Mouse (Mus musculus): ENCODE data around the gene Urgcp. TPM values are rescaled to one million over a fixed set of nuclear protein-coding genes. Genes with fewer than 3 reads are reported as not detected.

The Urgcp gene
- total RNA-seq, 2 experiments from 2014 or later: 56.7 to 68.6 TPM

DNA sequence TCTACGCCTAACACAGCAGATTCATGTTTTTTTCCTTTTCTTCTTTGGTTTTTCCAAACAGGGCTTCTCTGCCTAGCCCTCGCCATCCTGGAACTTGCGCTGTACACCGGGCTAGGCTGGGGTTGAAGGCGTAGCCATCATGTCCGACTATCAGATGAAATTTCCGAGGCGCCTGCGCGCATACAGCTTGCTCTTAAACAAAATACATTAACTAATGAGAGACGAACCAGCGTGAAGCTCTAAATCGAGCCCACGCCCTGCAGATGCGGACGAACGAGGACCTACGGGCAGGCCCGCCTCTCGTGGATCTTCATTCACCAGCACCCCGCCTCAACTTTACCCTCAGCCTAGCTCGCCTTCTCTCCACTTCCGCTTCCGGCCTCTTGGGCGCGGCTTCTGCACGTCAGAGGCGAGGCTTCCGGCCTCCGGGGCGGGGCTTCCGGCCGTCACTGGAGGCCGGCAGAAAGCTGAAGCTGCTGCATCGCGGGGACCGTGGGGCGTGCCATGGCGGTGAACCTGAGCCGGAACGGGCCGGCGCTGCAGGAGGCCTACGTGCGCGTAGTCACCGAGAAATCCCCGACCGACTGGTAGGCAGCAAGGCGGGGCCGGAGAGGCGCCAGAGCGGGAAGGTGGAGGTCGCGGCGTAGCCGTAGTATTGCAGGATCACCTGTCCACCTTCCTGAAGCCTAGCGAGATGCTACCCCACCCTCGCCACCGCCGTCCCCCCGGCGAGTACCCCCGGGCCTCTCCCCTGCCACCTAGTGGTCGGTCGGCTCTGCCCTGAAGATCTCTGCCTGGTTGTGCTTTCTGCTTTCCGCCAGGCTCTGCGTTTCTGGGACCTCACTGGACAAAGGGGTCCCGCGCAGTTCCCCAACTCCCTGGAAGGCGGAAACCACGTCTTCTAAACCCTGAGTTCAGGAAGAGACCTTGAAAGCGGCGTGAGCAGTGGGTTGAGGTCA lies 26.2 kb upstream of the Urgcp start, which contains the start of gene Dbnl:
Dbnl (plus strand) TSS at position 433 of the 959 bp plus-strand sequence.
- DNase-seq (ENCODE audit: low spot score): peak; percentile 94
- intact Hi-C loops (cut with DNase I): loop anchor here (2.0 to 5.0 kb wide), 3 partner anchors 28 to 99 kb away; partner anchors contain the start of gene Polm

DNA sequence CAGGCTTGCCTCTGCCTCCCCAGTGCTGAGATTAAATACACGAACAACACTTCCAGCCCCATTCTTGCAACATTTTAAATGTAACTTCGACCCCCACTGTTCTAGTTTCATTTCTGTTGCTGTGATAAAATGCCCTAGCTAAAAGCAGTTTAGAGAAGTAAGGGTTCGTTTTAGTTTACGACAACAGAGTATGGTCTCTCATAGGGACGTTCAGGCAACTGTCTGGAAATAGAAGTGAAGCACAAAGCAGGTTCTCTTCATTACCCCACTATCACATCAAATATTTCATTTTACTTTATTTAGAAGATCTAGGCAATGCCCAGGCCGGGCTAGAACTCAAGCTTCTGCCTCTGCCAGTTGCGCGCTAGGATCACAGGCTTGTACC lies 25.5 kb upstream of the Urgcp start:
- no peak for DNase-seq (ENCODE audit: low spot score)
- intact Hi-C loops (cut with DNase I): loop anchor here (2.0 to 5.0 kb wide), 3 partner anchors 27 to 100 kb away; partner anchors contain the start of gene Polm

DNA sequence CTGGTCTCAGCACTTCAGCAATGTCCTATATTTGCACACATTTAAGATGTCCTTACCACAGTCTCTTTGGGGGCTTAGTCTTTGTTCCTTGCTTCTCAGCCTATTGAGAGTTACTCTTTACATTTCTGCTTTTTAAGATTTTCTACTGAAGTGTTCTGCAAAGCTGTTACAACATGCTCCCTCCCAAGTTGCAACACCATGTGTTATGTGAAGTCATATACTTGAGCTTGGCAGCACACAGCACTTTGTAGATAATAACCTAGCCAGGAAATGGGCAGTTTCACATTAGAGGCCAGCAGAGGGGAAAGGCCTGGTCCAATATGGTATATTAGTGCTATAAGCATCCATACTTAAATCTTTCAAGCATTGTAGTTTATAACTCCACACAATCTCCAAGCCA lies 23.6 kb upstream of the Urgcp start:
- intact Hi-C loops (cut with DNase I): loop anchor here (5.0 kb wide), 2 partner anchors 52 to 102 kb away; partner anchors contain the start of gene Polm
- no peak for DNase-seq (ENCODE audit: low spot score)

DNA sequence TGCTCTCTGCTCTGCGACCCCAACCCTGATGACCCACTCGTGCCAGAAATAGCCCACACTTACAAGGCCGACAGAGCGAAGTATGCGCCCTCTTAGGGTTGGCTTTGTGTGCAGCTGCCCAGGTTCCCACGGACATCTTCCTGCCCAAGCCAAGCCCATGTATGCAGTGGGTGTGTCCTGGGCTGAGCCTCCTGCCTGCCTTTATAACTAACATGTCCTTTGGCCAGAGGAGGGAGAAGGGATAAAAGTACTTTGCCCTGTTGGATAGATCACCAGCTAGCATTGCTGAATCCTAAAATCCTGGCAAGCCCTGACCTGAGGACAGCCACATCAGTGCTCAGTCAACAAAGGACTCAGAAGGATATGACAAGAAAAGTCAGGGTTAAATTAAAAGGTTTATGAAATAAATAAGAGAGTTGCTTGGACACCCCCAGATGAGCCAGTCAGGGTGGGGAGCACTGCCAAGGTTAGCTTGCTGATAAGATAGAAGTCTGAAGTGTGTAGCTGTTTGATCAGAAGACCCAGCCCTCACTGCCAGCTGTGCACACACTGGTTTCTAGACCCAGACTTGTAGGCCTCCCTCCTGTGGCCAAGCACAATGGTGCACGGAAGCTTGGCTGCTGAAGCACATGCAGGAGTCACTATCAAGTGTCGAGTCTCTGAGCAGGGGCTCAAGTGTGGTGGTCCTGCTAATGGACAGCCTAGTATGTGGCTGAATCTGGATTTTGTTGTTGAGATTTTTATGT lies 20.2 kb upstream of the Urgcp start:
- intact Hi-C loops (cut with DNase I): no loop called here
- DNase-seq (ENCODE audit: low spot score): no peak

DNA sequence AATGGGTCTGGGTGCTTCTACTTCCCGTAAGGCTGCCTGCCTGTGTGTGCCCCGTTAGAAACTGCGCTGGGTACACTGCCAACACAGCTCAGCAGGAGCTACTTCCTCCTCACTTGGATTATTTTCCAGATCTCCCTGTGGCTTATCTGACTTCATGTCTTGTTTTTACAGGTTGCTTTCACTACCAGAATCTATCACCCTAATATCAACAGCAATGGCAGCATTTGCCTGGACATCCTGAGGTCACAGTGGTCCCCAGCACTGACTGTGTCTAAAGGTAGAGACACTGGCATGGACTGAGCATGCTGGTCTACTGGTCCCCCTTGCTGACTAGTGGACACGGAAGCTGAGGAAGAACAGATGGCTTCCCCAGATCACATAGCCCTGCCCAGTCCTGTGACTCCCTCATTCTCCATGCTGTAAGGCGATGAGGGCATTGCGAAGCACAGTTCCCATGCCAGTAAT lies 17.9 kb upstream of the Urgcp start:
- intact Hi-C loops (cut with DNase I): no loop called here
- DNase-seq (ENCODE audit: low spot score): no peak

DNA sequence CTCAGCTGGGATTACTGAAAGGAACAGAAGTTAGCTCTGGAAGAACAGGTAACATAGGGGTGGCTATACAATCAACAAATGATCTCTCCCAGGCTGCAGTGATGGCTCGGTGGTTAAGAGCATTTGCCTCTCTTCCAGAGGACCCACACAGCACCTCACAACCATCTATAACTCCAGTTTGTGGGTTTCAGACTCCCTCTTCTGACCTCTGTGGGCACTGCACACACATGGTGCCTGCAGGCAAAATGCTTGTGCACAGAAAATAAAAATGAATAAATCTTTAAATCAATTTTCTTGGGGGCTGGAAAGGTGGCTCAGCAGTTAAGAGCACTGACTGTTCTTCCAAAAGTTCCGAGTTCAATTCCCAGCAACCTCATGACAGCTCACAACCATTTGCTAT lies 16.3 kb upstream of the Urgcp start:
- DNase-seq (ENCODE audit: low spot score): no peak
- intact Hi-C loops (cut with DNase I): no loop called here

DNA sequence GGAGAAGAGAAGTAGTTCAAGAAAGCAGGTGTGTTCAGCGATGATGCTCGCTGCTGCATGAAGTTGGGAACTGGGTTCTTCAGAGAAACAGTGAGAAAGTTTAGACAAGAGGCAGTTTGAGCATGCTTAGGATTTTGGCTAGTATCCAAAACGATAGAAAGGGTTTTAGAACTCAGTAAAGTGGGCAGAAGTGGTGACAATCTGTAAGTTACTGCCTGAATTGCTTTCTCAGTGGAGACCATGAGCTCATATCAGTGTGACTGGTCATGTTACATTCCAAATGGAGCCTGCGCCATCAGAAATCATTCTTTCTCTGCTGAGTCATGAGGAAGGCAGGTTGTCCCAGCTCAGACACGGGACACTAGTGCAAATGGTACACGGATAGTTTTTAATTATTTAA lies 3.8 kb upstream of the Urgcp start:
- intact Hi-C loops (cut with DNase I): no loop called here
- no peak for DNase-seq (ENCODE audit: low spot score)

DNA sequence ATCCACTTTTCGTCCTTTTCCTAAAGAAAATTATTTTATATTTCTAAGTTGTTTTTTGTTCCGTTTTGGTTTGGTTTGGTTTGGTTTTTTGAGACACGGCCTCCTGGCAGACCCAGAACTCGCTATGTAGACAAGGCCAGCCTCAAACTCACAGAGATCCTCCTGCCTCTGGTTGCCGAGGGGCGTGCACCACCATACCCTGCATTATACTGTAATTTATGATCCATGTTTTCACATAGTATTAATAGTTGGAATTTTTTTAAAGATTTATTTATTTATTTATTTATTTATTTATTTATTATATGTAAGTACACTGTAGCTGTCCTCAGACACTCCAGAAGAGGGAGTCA lies 432 bp upstream of the Urgcp start:
- no peak for DNase-seq (ENCODE audit: low spot score)
- intact Hi-C loops (cut with DNase I): loop anchor here (5.0 kb wide), 1 partner anchor 55 kb away; no protein-coding TSS in a partner anchor

DNA sequence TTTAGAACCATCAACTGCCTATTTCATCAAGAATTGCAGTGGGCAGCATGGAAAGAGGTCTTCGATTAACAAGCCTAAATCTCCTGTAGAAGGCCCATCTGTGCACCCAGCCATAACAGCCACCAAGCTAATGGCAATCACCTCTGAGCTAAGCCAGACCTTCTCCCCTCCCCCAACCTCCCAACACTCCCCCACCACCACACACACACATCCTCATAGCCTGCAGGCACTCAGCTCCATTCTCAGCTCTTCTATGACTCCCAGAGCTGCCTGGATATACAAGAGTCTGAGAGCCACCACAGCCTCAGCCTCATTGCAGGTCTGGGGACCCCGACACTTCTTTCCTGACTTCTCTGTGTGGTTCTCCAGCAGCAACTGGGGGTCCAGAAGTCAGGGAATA lies 8.4 kb downstream of the Urgcp start:
- intact Hi-C loops (cut with DNase I): no loop called here
- DNase-seq (ENCODE audit: low spot score): no peak

DNA sequence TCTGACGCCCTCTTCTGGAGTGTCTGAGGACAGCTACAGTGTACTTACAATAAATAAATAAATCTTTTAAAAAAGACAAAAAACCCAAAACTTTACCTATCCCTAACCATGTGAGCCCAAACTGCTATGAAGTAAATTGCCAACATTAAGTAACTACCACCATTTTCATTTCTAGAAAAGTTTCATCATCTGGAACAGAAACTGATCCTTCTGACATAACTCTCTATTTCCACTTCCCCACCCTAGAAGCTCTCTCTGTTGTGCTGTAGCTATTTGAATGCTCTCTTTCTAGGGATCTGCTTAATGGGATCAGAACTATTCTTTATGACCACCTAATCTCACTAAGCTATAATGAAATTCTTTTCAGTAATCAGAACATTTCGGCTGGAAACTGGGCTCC lies 17.2 kb downstream of the Urgcp start:
- intact Hi-C loops (cut with DNase I): no loop called here
- DNase-seq (ENCODE audit: low spot score): no peak

DNA sequence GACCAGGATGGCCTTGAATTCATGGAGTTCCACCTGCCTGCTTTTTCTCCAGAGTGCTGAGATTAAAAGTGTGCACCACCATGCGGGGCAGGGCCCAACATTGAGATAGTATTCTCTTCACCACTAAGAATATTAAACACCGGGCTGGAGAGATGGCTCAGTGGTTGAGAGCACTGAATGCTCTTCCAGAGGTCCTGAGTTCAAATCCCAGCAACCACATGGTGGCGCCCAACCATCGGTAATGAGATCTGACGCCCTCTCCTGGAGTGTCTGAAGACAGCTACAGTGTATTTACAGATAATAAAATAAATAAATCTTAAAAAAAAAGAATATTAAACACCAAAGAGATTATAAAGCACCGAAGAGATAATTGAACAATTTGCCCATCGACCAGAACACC lies 20.1 kb downstream of the Urgcp start:
- DNase-seq (ENCODE audit: low spot score): no peak
- intact Hi-C loops (cut with DNase I): no loop called here

DNA sequence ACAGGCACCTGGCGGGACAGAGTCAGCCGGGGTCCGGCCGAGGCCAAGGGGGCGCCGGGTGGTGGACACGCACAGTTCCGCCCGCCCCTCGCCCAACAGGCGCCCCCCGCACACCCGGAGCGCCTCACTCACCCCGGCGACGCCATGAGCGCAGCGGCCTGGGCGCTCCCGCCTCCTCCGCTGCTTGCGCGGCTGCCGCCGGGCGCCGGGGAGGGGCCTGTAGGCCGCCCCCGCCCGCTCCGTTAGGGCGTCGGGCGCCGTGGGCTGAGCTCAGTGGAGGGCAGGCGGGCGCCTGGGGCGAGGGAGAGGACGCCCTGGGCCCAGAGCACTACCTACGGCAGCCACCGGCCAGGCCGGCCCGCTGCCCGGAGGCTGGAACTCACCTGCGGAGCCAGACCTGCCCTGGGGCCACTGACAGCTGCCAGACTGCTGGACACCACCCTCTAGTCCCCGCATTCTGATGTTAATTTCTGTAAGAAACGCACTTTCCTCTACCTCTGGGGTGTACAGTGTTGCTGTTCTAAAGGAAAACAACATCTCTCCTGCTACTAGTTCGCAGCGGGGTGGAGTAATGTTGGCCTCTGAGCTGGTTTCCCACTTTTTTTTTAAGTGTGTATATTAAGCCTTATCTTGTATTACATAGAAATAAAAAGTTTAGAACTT lies 21.1 kb downstream of the Urgcp start:
- intact Hi-C loops (cut with DNase I): loop anchor here (2.0 kb wide), 1 partner anchor 20 kb away; no protein-coding TSS in a partner anchor
- DNase-seq (ENCODE audit: low spot score): peak; percentile 77

DNA sequence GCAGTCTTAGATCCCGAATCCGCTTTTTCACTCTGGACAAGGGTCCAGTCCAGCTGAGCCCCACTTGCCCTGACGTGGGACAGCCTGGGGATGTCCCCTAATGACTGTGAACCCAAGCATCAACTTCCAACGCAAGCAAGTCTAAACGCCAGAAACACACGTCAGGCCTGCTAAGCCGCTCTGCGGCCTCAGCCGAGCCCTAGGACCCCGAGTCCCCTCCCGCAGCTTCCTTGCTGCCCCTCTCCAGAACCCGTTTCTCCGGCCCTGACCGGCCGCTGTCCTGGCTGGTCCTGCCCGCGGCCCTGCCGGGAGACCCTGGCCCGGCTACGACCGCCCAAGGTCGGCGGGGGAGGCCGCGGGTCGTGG lies 21.6 kb downstream of the Urgcp start:
- intact Hi-C loops (cut with DNase I): loop anchor here (2.0 kb wide), 1 partner anchor 20 kb away; no protein-coding TSS in a partner anchor
- no peak for DNase-seq (ENCODE audit: low spot score)

DNA sequence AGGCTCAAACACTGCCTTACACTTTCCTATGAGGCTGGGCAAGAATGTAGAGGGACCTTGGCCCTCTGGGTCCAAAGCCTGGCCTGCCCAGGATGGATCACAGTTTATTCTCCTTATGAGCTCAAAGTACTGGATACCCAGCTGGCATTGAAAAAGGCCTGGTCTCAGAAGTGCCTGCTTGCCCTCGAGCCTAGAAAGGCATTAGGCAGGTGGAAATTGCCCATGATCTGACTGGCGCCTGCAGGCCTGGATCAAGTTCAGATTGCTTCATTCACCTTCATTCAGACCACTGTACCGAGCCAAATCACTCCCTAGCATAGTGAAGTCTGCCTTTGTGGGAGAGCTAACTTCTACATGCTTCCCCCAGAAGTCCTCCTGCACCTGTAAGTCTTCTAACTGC lies 22.3 kb downstream of the Urgcp start:
- no peak for DNase-seq (ENCODE audit: low spot score)

DNA sequence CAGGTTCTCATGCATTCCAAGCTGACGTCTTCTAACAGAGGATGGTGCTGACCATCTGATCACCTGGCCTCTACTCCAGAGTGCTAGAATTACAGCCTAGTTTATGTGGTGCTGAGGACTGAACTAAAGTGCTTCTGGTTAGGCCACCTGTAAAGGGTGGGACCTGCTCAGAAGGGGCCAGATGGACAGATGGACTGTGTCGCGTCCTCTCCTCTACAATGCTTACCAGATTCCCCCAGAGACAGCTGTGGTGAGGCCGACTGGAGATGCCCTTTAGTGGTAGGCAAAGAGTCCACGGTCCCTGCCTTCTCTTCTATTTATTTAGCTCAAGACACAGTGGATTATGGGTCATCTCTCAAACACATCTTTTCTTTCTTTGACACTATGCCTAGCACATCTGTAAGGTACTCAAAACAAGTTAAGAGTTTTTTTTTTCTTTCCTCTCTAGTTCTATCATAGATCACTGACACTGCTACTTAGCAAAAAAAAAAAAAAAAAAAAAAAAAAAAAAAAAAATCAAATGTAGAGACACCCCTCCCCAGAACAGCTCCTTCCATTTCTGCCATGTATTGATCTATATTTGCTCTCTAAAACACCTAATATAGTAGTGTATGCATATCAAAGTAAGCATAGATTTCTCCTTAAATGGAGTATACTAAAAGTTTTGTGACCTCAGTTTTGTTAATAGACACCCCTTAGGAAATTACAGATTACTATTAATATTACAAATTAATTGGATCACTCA lies 23.1 kb downstream of the Urgcp start:
- intact Hi-C loops (cut with DNase I): no loop called here
- DNase-seq (ENCODE audit: low spot score): no peak

More for the DNA sequence above, 22.3 kb downstream of the Urgcp start:
- intact Hi-C loops (cut with DNase I): loop anchor here (2.0 kb wide), 1 partner anchor 21 kb away; no protein-coding TSS in a partner anchor

DNA sequence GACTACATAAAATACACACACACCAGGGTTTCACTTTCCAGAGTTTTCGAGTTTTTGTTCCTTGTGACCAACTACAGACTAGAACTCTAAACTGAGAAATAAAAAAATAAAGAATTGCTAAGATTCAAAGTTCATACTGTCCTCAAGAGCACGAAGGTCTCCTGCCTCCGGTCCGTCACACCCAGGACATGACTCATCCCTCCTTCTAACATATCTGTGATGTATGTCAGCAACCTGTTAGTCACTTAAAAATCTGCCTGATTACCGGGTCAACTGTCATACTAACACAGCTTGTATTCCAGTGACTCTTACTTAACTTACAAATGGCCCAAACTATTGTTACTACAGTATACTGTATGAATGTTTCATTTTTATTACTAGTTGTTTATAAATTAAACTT lies 25.0 kb downstream of the Urgcp start:
- intact Hi-C loops (cut with DNase I): no loop called here
- no peak for DNase-seq (ENCODE audit: low spot score)

DNA sequence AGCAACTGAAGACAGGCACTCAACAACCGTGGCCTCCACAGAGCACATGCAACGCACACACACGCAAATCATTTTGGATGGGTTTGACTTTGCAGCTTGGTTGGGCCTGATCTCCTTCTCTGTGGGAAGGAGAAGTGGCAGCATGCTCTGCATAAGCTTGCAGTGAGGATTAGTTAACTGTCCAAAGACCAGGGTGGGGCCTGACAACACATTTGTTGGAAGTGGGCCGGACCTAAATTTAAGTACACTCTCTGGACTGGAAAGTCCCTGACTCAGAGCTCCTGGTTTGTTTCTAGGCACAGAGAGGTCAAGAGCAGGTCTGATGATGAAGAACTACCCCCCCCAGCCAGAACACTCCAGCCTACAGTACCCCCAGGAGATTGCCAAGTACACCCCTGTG lies 27.9 kb downstream of the Urgcp start:
- no peak for DNase-seq (ENCODE audit: low spot score)

DNA sequence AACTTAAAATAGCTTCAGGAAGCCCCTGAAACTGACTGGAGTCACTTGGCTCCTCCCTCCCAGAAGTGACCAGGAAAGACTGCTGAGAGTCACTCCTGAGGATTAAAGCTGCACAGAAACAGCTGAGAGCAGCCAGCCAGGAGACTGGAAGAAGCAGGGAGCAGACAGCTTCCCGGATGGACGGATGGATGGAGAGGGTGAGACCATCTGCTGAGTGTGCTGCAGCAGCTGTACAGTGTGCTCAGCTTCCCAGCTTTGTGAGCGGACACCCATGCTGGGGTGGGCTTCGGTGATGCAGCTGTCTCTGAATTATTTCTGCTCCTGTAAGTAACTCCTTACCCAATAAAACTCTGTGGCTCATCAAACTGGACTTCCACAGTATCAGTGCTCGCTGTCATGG lies 29.8 kb downstream of the Urgcp start:
- intact Hi-C loops (cut with DNase I): no loop called here
- no peak for DNase-seq (ENCODE audit: low spot score)

More for the DNA sequence above, 27.9 kb downstream of the Urgcp start:
- intact Hi-C loops (cut with DNase I): no loop called here

DNA sequence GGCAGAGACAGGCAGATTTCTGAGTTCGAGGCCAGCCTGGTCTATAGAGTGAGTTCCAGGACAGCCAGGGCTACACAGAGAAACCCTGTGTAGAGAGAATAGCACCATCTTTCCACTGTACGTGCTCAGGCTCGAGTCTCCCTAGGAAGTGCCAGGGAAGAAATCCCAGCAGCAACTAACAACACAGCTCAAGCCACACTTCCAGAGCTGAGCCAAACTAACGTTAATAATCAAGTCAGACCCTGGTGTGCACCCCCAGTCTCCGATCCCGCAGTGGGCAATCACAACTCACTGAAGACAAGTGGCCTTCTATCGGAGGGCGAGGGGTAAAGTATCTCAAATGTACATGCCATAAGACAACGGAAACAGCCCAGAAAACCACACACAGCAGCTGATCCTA lies 32.6 kb downstream of the Urgcp start:
- intact Hi-C loops (cut with DNase I): no loop called here
- no peak for DNase-seq (ENCODE audit: low spot score)
